Mouse (Mus musculus): ENCODE measurements around the gene Ier2.
"Not testable (repeated sequence)": the region's sequence is repeated elsewhere in the genome, so short reads cannot be mapped to it uniquely, and the experiment has no call there.

Ier2 gene

DNA sequence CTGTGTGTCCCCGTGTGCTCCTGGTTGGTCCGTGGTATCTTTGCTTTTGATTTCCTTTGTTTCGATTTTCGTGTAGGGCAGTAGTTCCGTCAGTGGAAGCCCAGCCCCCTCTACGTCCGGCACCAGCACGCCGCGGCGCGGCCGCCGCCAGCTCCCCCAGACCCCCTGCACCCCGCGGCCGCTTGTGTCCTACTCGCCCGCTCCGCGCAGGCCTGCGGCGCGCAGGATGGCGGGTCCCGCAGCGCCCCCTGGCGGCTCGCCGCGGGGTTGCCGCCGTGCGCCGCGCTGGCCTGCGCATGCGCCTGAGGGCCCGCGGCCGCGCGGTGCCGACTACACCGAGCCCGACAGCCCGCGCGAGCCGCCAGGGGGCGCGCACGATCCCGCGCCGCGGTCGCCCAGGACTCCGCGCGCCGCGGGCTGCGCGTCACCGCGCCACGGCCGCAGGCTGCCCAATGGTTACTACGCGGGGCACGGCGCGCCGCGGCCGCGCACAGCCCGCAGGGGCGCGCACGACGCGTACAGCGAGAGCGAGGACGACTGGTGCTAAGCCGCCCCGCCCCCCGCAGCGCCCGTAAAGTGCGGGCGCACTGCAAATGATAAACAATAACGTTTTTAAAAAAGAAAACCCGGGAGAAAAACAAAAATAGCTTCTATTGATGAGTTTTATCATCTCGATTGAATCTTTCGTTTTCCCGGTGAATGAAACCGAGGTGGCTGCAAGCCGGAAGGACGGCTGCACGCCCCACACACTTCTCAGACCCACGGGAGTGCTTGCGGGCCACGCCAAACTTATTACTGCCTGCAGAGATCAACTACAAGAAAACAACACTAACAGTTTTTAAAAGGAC lies 23.3 kb downstream of the Ier2 start:
- peak; percentile 86 to 92 for DNase-seq (ENCODE audit: low spot score in 2 of 2)

DNA sequence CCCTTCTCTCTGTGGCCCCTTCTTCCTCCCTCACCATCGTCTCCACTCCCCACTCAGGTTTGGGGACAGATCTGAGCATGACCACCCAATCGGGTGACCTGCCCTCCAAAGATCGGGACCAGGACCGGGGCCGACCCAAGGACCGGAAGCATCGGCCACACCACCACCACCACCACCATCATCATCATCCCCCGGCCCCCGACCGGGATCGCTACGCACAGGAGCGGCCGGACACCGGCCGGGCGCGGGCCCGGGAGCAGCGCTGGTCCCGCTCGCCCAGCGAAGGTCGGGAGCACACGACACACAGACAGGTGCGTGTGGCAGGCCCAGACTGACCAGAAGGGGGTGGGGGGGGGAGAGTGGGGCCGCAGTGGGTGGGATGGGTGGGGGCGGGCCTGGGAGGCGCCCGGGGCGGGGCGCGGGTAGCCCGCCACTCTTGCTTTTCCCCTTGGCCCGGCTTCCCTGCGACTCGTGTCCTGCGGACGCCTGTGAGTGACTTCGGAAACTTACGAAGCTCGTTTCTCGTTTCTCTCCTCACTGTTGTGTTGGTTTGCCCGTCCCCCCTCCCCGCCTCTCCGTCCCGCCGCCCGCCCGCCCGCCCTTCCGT lies 24.0 kb downstream of the Ier2 start:
- no peak for DNase-seq (ENCODE audit: low spot score in 2 of 2)

DNA sequence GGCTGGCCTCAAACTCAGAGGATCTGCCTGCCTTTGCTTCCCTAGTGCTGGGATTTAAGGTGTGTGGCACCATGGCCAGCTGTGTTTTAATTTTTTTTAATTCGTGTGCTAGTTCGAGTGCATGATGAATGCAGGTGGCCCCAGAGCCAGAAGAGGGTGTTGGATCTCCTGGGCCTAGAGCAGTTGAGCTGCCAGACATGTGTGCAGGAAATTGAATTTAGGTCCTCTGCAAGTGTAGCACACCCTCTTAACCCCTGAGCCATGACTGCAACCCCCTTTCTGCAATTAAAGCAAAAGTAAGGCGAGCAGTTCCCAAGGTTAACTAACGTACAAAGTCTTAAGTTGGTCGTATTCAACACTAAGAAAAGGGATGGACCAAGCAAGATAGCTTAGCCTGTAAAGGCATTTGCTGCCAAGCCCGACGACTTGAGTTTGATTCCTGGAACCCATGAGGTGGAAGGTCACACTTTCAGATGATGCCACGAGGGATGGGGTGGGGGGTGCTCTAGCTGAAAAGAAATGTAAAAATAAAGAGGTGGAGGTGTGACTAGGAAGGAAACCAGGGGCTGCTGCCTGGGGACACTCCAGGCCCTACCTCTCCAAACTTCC lies 24.6 kb downstream of the Ier2 start:
- no peak for DNase-seq (ENCODE audit: low spot score in 2 of 2)

DNA sequence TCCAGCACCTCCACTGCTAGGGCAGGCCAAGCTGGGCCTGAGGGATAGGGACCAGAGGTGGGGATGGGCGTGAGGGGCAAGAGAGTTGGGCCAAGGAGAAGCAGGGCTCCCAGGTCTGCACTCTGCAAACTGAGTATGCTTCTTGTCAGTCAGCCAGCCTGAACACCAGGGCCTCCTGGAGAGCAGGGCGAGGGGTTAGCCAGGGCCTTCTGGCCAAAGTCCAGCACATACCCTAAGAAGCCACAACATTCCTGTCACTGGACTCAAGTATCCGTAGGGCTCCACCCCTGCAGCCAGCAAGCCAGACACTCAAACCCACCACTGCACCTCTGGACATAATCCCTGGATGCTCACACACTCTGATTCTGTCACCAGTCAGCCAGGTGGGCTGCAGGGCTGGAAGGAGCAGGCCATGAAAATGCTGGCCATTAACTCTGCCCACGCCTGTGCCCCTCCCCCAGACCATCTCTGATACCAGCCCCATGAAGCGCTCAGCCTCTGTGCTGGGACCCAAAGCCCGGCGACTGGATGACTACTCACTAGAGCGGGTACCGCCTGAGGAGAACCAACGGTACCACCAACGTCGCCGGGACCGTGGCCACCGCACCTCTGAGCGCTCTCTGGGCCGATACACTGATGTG lies 26.5 kb downstream of the Ier2 start:
- DNase-seq (ENCODE audit: low spot score in 2 of 2) = no peak

DNA sequence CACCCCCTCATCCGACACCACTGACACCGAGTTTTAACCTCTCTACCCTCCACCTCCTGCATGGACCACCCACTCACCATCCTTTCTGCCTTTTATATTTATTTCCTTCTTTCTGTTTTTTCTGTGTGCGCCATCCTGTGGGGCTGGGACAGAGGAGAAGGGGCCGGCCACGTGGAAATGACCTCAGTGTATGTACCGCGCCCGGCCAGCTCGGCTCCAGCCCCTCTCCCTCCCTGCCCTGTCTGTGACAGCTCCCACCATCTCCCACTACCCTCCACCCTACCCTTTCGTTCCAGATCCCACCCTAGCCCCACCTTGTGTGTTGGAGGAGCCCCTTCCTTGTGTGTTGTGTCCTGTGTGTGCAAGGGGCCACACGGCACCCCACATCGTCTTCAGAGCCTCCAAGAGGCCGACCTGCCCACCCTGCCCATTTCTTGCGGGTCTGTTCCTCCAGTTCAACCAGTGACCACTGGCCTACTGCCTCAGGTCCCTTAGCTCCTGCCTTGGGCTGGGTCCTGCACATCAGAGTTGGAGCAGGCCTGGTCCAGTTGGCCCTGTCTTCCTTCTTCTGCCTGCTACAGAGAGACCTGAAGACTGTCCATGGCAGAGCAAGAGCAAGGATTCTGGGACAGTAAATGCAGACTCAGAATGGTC lies 27.1 kb downstream of the Ier2 start:
- DNase-seq (ENCODE audit: low spot score in 2 of 2) = no peak

DNA sequence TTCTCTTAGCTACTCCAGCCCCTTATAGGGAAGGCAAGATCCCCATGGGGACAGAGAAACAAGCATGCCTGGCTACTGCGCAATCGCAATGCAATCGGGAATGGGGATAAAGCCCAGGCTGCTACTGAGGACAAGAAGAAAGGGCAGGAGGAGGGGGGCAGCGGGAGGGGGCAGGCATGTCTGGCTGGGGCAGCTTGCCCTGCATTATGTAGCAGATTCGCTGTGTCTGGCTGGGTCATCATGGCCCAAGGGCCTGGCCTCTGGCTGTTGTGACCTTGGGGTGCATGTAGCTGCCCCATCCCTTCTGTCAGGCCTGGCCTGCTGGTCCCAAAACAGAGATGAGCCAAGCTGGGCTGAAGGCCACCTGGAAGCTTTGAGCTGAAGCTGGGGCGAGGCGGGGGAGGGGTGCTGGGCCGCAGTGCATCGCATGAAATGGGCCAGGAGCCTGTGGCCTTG lies 27.8 kb downstream of the Ier2 start:
- DNase-seq (ENCODE audit: low spot score in 2 of 2) = no peak

DNA sequence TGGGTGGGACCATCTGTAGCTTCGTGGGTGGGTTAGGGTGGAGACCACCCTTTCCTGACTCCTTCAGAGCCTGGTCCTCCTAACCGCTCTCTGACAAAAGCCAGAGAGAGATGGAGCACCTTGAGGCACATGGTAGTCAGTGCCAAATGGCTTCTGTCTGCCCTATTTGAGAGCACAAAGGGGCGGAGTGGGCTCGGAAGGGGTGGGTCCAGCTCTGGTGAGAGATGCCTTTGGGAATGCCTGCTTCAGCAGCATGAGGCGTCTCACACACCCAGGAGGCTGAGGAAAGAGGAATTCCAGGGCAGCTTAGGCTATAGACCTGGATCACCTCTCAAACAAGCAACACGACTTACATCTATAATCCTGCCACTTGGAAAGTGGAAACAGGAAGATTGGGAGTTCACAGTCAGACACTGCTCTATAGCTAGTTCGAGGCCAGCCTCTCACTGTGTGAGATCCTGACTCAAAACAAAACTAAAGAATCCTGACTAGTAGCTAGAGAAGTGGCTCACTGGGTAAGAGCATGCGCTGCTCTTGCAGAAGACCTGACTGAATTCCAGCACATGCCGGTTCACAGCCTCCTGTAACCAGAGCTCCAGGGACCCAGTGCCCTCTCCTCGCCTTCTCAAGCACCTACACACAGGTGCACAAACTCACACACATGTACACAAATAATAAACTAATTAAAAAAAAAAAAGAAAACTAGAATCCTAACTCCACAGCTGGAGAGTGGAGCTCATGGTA lies 28.6 kb downstream of the Ier2 start:
- no peak for DNase-seq (ENCODE audit: low spot score in 2 of 2)

DNA sequence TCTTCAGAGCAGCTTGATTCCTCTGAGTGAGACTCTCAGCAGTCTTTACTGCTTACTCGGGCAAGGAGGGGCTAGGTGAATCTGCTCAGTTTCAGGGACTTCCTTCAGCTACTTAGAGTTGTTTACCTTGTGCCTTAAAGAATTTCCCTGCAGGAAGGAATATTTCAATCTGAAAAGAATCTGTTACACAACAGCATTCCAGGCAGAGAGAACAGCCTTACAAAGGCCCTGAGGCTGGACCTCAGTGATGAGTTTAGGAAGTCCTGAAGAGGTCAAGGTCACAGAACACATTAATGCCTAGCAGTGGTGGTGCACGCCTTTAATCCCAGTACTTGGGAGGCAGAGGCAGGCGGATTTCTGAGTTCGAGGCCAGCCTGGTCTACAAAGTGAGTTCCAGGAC lies 30.8 kb downstream of the Ier2 start:
- DNase-seq (ENCODE audit: low spot score in 2 of 2) = no peak

DNA sequence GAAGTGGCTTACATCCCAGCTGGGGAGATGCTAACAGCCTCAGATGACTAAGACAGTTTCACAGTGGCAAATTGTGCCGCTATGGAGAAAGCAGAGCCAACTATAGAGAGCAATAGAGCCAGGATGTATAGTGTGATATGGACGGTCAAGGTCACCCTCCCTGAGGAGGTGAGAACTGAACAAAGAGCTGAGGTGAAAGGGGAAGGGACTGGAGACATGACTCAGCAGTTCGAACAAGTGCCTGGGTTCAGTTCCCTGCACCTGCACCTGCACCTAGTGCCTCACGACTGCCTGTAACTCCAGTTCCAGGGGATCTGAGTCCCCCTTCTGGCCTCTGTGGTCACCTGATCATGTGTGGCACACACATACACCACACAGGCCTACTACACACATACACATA lies 32.5 kb downstream of the Ier2 start:
- DNase-seq (ENCODE audit: low spot score in 2 of 2) = no peak

DNA sequence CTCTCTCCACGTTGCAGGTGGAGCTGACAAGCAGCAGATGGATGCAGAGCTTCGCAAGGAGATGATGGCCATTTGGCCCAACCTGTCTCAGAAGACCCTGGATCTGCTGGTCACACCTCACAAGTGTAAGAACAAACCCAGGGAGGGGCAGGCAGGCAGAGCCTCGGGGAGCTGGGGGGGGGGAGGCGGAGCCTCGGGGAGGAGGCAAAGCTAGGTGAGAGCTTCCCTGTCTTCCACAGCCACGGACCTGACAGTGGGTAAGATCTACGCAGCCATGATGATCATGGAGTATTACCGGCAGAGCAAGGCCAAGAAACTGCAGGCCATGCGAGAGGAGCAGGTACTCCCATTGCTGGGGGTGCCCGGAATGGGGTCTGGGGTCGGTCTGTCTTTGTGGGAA lies 33.1 kb downstream of the Ier2 start:
- DNase-seq (ENCODE audit: low spot score in 2 of 2) = no peak

DNA sequence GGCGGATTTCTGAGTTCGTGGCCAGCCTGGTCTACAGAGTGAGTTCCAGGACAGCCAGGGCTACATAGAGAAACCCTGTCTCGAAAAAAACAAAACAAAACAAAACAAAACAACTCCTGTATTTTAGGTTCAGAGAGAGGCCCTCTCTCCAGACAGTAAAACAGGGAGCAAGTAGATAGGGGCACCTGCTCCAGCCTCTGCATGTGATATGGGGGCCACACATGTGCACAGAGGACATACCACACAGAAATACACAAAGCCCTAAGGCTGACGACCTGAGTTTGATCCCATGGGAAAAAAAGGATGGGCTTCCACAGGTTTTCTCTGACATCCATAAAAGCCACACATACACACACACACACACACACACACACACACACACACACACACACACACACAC lies 39.2 kb downstream of the Ier2 start:
- DNase-seq (ENCODE audit: low spot score in 2 of 2) = not testable (repeated sequence)

DNA sequence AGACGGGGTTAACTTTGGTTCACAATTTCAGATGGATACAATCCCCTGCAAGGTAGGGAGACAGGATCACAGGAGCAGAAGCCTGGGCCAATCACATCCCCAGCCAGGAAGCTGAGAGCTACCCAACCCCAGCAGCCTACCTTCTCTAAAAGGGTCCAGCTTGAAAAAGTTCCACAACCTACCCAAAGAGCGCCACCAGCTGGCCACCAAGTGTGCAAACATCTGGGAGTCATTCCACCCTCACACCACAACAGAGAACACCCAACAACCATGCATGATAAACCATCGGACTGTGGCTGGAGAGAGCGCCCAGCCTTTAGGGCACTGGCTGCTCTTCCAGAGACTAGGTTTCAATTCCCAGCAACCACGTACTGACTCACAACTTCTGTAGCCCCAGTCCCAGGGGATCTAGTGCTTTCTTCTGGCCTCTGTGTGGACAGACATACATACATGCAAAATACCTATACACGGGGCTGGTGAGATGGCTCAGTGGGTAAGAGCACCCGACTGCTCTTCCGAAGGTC lies 41.5 kb downstream of the Ier2 start:
- DNase-seq (ENCODE audit: low spot score in 2 of 2) = no peak

DNA sequence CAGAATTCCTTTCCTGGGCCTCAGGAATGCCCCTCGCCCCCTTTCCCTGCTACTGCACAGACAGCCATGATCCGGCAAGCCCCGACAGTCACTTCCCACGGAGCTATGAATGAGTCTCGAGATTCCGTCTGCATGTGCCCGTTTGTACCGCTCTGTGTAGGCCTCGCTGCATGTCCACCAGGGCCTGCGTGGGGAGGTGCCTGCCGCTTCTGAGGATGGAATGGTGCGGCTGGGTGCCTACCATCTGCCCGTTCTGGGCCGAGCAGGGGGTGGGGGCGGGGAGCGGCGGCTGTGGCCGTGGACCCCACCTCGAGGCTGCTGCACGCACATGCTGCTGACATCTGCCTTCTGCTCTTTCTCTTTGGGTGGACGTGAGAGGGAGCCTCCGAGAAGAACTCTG lies 45.6 kb downstream of the Ier2 start:
- no peak for DNase-seq (ENCODE audit: low spot score in 2 of 2)

DNA sequence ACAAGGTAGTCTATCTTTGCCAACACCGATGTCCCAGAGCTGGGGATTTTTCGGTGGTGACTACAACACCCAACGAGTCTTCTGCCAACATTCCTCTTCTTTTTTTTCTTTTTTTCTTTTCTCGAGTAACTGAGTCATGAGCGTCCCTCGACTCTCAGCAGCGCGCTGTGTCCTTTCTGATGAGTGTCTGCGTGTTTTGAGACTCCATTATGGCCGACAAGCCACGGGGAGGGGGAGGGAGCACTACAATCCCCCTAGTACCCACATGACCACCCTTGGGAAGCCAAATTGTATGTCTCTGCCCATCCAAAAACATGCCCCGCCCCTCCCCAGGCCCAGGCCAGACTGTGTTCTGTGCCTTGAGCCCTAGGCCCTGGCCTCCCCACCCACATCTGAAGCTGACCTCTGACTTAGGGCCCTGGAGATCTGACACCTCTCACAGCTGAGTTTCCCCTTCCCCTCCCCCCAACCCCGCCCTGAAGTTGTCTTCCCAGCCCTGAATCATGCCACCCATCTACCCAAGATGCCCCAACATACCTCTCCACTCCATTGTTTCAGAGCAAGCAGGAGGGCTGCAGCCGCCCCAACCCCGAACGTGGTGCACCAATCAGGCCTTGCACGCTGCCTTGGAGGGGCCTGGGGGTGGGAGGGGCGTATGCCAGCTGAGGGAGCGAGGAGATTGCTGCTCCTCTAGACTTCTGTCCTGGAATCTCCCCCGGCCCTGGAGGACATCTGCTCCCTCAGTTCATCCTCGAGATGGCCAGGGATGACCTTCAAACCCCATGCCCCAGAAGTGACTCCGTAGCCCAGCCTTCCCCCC lies 46.8 kb downstream of the Ier2 start:
- no peak for DNase-seq (ENCODE audit: low spot score in 2 of 2)

DNA sequence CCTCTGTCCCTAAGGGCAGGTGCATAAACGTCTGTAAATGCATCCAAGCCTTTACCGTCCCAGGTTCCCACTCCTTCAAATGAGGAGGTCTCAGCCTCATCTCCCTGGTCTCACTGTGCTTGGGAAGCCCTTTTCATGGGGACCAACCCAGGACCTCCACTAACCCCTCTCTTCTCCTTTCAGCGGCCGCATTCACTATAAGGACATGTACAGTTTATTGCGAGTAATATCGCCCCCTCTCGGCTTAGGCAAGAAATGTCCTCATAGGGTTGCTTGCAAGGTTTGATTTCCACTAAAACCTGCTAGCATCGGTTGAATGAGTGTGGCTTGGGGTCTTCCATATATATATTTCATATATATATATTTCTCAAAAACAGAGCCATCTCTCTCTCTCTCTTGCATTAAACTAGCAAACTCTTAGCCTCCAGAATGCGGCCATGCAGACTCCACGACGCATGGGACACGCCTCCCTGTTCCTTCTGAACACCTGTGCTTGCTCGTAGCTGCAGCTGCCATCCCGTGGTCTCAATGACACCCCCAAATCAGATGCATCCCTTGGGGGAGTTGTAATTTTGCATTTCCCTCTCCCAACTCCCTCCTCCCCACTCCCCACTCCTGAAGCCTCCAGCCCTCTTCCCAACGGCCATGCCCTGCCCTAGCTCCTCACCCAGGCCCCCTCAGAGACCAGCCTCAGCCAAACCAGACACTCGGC lies 48.0 kb downstream of the Ier2 start:
- DNase-seq (ENCODE audit: low spot score in 2 of 2) = peak in 1 of 2 experiments; percentile 49

All from right cerebral cortex, adult 2 months (tissue).